Mouse (Mus musculus): ENCODE measurements around the gene Frmd6.

The Frmd6 gene

GRCm38 (mm10) chr12:70898450-70898849 lies 73.1 kb downstream of the Frmd6 start:
- CTCF ChIA-PET = interaction anchor here in 3 of 4 experiments (0.9 to 3.9 kb wide), 8 partner anchors 8 to 412 kb away, joined by 3 to 27 read pairs (median 4); partner anchors contain the start of gene Psma3 (in 1 of the 3)
- POLR2A ChIA-PET = interaction anchor here in 2 of 4 experiments (0.7 to 2.7 kb wide), 6 partner anchors 9 to 112 kb away, joined by 3 to 11 read pairs (median 4); partner anchors contain the start of gene Frmd6 (in 1 of the 2)

DNA sequence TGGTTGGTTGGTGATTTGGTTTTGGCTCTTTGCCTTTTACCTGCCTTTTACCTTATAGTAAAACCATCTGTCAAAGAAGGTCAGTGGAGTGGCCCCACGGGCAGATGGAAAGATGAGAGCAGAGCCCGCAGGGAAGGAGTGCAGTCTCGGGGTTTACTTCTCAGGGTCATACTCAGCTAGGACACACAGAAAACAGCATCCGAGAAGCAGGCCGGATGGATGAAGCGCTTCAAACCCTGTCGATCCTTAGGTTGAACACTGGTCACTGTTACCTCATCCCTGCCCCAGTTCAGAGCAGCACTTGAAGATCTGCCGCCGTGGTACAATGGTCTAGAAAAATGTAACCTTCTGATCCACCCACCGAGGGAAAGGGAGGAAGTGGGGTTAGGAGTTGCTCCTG lies 79.2 kb downstream of the Frmd6 start:
- ChIA-PET POLR2A (interaction anchor here in 1 of 4 experiments (1.4 kb wide), 1 partner anchor 232 kb away, joined by 3 read pairs; no protein-coding TSS in a partner anchor), CTCF (no interaction called here)

GRCm38 (mm10) chr12:70906867-70907266 lies 81.6 kb downstream of the Frmd6 start:
- POLR2A ChIA-PET = interaction anchor here (0.6 to 3.7 kb wide), 7 partner anchors 9 to 673 kb away, joined by 3 to 11 read pairs (median 4); partner anchors contain the start of gene Frmd6 (in 1 of the 4)
- CTCF ChIA-PET = interaction anchor here (0.6 to 5.7 kb wide), 6 partner anchors 8 to 412 kb away, joined by 3 to 75 read pairs (median 3); no protein-coding TSS in a partner anchor

DNA sequence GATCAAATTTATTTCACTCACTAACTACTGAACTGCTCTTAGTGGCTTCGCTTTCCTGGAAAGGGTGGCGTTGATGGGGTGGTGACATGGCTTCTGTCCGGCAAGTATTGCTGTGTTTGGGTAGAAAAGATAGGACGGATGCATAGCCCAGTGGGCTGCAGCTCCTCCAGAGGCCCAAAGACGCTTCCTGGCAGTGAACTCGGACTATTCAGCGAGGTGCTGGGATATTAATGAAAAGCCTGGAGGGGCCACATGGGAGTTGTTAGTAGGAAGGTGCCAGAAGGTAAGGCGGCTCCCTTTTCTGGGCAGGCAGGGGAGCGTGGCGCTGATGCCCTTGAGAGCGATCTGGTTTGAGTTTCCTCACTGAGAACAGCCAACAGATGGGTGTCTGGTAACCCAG lies 82.3 kb downstream of the Frmd6 start:
- POLR2A ChIA-PET = interaction anchor here (0.7 to 3.7 kb wide), 7 partner anchors 10 to 482 kb away, joined by 3 to 24 read pairs (median 3); partner anchors contain the start of gene Frmd6 (in 2 of the 4)

GRCm38 (mm10) chr12:70908076-70908475 lies 82.8 kb downstream of the Frmd6 start:
- POLR2A ChIA-PET = interaction anchor here in 3 of 4 experiments (0.5 to 3.7 kb wide), 7 partner anchors 10 to 289 kb away, joined by 3 to 24 read pairs (median 4); partner anchors contain the start of gene Frmd6 (in 1 of the 3)
- CTCF ChIA-PET = interaction anchor here in 3 of 4 experiments (0.7 to 5.7 kb wide), 9 partner anchors 9 to 1185 kb away, joined by 3 to 75 read pairs (median 3); no protein-coding TSS in a partner anchor

More for the DNA sequence above, 82.3 kb downstream of the Frmd6 start:
- CTCF ChIA-PET = interaction anchor here in 3 of 4 experiments (0.7 to 5.7 kb wide), 7 partner anchors 9 to 1185 kb away, joined by 3 to 75 read pairs (median 3); no protein-coding TSS in a partner anchor

DNA sequence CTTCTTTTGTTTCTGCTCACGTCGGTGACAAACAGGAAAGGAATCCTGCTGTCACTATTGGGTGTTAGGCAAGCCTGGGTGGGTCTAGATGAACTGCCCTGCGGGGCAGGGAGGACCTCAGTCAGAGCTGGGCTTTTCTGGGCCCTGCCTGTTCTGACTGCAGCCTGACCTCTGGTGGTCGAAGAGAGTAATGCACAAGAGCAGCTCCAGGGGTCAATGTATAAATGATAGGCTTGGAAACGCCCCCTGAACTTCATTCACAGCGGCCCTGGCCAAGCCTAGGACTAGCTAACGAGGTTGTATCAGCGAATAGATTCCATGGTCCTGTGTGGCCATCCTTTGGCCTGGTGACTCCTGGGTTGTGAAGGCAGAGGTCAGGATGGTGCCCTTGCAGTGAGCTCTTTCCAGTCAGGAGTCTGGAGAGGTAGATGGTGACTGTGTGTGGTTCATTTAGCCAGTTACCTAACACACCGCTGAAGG lies 85.0 kb downstream of the Frmd6 start:
- CTCF ChIA-PET = interaction anchor here (0.6 to 5.7 kb wide), 92 partner anchors 12 to 675 kb away, joined by 3 to 78 read pairs (median 4); partner anchors contain the start of genes Frmd6 (in 3 of the 4), Tmx1 (in 2 of the 4) and Trim9 (in 1 of the 4)
- POLR2A ChIA-PET = interaction anchor here (0.5 to 3.7 kb wide), 19 partner anchors 8 to 476 kb away, joined by 3 to 24 read pairs (median 3); partner anchors contain the start of genes Frmd6 (in 2 of the 4) and Tmx1 (in 1 of the 4)

- CTCF ChIA-PET = interaction anchor here (0.7 to 5.7 kb wide), 51 partner anchors 13 to 634 kb away, joined by 3 to 78 read pairs (median 5); partner anchors contain the start of genes Frmd6 (in 1 of the 4) and Tmx1 (in 1 of the 4)
- POLR2A ChIA-PET = interaction anchor here in 3 of 4 experiments (1.0 to 3.4 kb wide), 9 partner anchors 9 to 227 kb away, joined by 3 to 24 read pairs (median 3); partner anchors contain the start of gene Frmd6 (in 2 of the 3)
These were observed 85.7 kb downstream of the Frmd6 start for GRCm38 (mm10) chr12:70911029-70911428.

DNA sequence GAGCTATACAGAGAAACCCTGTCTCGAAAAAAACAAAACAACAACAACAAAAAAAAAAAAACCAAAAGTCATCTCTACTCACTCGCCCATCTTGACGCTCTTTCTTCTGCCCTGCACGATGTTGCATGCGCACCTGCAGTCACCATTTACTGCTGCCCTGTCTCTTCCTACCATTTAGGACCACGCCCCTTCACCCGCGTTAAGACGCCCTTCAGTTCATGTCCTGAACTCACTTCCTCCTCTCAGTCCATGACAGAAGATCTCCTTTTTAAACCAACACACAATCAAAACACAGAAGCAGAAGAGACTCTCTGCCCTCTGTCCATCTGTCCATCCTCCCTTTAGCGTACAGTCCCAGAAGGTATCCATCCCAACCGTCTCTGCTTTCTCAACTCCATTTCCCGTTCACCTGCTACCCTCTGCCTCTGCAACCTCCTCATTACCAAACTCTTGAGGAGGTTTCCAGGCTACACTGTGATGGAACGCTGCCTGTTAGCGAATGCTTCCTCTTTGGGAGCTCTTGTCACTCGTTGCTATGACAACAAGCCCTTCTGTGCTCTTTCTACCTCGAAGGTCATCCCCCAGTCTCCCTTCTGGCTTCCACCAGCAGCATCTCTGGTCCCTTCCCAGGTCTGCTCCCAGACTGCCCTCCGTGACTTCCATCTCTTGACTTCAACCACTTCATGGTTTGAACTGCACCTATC lies 86.5 kb downstream of the Frmd6 start:
- POLR2A ChIA-PET = interaction anchor here in 1 of 4 experiments (0.6 kb wide), 1 partner anchor 56 kb away, joined by 3 read pairs; no protein-coding TSS in a partner anchor
- CTCF ChIA-PET = interaction anchor here (0.7 to 5.7 kb wide), 14 partner anchors 15 to 434 kb away, joined by 3 to 78 read pairs (median 9); partner anchors contain the start of gene Frmd6 (in 1 of the 4)

- POLR2A ChIA-PET = no interaction called here
- CTCF ChIA-PET = interaction anchor here in 1 of 4 experiments (1.4 to 1.5 kb wide), 3 partner anchors 16 to 436 kb away, joined by 5 to 6 read pairs (median 6); no protein-coding TSS in a partner anchor
These were observed 88.1 kb downstream of the Frmd6 start for GRCm38 (mm10) chr12:70913429-70913828.

GRCm38 (mm10) chr12:70914387-70914786 lies 89.1 kb downstream of the Frmd6 start:
- ChIA-PET CTCF (interaction anchor here in 3 of 4 experiments (0.6 to 1.5 kb wide), 9 partner anchors 16 to 1154 kb away, joined by 3 to 13 read pairs (median 5); partner anchors contain the start of gene Tmx1 (in 1 of the 3)), POLR2A (interaction anchor here in 1 of 4 experiments (0.6 kb wide), 1 partner anchor 464 kb away, joined by 3 read pairs; no protein-coding TSS in a partner anchor)

GRCm38 (mm10) chr12:70929781-70930180 lies 104.5 kb downstream of the Frmd6 start:
- ChIA-PET CTCF (interaction anchor here in 2 of 4 experiments (0.6 to 1.6 kb wide), 5 partner anchors 16 to 634 kb away, joined by 3 to 9 read pairs (median 6); no protein-coding TSS in a partner anchor), POLR2A (interaction anchor here in 1 of 4 experiments (0.8 kb wide), 1 partner anchor 679 kb away, joined by 3 read pairs; no protein-coding TSS in a partner anchor)

DNA sequence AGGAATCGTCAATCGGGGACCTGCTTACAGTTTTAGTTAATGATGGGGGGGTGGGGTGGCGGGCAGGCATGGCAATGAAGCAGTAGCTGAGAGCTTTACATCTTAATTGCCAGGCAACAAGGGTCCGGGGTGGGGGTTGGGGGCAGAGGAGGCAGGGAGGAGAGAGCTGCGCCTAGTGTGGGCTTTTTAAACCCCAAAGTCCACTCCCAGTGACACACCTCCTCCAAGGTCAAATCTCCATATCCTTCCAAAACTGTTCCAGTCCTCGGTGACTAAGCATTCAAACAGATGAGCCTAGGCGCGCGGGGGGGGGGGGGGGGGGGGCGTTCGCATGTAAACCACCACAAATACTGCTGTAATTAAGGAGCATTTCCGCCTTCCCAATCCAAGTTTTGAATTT lies 111.8 kb downstream of the Frmd6 start:
- ChIA-PET CTCF (interaction anchor here in 1 of 4 experiments (0.6 kb wide), 1 partner anchor 604 kb away, joined by 3 read pairs; no protein-coding TSS in a partner anchor), POLR2A (interaction anchor here in 3 of 4 experiments (0.7 to 2.4 kb wide), 5 partner anchors 13 to 759 kb away, joined by 3 to 11 read pairs (median 5); partner anchors contain the start of genes Arid4a (in 1 of the 3) and Psma3 (in 1 of the 3))

GRCm38 (mm10) chr12:70937571-70938384 lies 112.5 kb downstream of the Frmd6 start, which contains the start of gene Actr10:
Gene Actr10, plus strand, starts transcription at chr12:70937857.
- ChIA-PET CTCF (interaction anchor here in 2 of 4 experiments (0.6 to 0.7 kb wide), 2 partner anchors 203 to 442 kb away, joined by 3 read pairs; no protein-coding TSS in a partner anchor), POLR2A (interaction anchor here in 2 of 4 experiments (0.6 to 2.4 kb wide), 15 partner anchors 9 to 711 kb away, joined by 3 to 11 read pairs (median 4); partner anchors contain the start of genes Arid4a (in 1 of the 2), Psma3 (in 1 of the 2) and Tmx1 (in 1 of the 2))

GRCm38 (mm10) chr12:70940806-70941205 lies 115.5 kb downstream of the Frmd6 start:
- ChIA-PET POLR2A (no interaction called here), CTCF (no interaction called here)

GRCm38 (mm10) chr12:70944181-70944580 lies 118.9 kb downstream of the Frmd6 start:
- ChIA-PET POLR2A (interaction anchor here in 1 of 4 experiments (1.3 kb wide), 1 partner anchor 72 kb away, joined by 3 read pairs; the partner anchor contains the start of gene Arid4a), CTCF (no interaction called here)

DNA sequence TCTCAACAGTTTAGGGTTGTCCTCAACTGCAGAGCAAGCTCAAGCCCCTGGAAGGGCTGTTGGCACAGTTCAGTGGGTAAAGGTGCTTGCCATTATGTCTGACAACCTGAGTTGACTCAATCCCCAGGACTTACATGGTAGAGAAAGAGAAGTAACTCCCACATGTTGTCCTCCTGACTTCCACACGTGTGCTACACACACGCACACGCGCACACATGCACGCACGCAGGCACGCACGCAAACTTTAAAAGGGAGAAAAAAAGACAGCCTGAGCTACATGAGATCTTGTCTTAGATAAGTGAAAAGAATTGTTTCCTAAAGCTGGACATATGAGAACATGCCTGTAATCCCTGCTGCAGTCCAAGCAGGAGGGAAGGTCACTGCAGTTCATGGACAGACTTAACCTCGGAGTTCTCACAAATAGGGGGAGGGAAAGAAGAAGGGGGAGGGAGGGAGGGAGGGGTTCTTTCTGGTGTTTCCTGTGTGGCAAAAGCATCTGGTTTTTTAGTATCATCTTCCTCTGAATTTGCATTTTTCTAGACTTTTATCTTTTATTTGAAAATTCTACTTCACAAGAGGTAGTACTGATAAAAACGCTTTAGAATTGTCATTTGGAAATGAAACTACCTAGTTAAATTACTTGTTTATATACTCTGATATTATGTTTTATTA lies 121.4 kb downstream of the Frmd6 start:
- CTCF ChIA-PET = interaction anchor here in 1 of 4 experiments (0.5 kb wide), 1 partner anchor 50 kb away, joined by 8 read pairs; no protein-coding TSS in a partner anchor
- POLR2A ChIA-PET = interaction anchor here in 3 of 4 experiments (0.5 to 1.7 kb wide), 5 partner anchors 8 to 601 kb away, joined by 3 to 7 read pairs (median 4); partner anchors contain the start of genes Actr10 (in 1 of the 3) and Psma3 (in 1 of the 3)
